Mouse (Mus musculus): Measurements from ENCODE around the gene Creb3l1. TPM values are rescaled to one million over a fixed set of nuclear protein-coding genes. Genes with fewer than 3 reads are reported as not detected.
A peak's percentile ranks its signal among the peaks of the same experiment; 100 is the strongest.

Gene Creb3l1
- polyA plus RNA-seq, 1 experiment from 2014 or later: 1.2 TPM

- Histone ChIP-seq H3K27ac (ENCODE audit: low read depth, low read length) (no peak overlapping the region), H3K4me3 (ENCODE audit: low read depth, low read length) (no peak overlapping the region), H3K36me3 (ENCODE audit: control insufficient read depth, insufficient read depth, low read length) (no peaks in the 10 kb centered on the region), H3K4me2 (ENCODE audit: low read depth, low read length) (no peak overlapping the region), H3K9ac (replicated peaks; ENCODE audit: low read depth, low read length) (no peak overlapping the region), H3K4me1 (ENCODE audit: control insufficient read depth, insufficient read depth, low read length) (0 out of 2 replicates have a peak, but pooled peaks cover 7% of the 10 kb centered on the region), H3K27me3 (ENCODE audit: control insufficient read depth, insufficient read depth, low read length) (peaks cover 6% of the 10 kb centered on the region), H3K9me3 (ENCODE audit: control insufficient read depth, low read length) (no peaks in the 10 kb centered on the region)
- WGBS: 82% methylated on average over 8 of the region's 8 CpGs
- no peak for ATAC-seq (ENCODE audit: low read depth)
Measured at GRCm38 (mm10) chr2:92052188-92052587, 27.9 kb upstream of the Creb3l1 start.

- Histone ChIP-seq H3K27ac (ENCODE audit: low read depth, low read length) (no peak overlapping the region), H3K4me3 (ENCODE audit: low read depth, low read length) (no peak overlapping the region), H3K36me3 (ENCODE audit: control insufficient read depth, insufficient read depth, low read length) (no peaks in the 10 kb centered on the region), H3K9me3 (ENCODE audit: control insufficient read depth, low read length) (no peaks in the 10 kb centered on the region), H3K4me1 (ENCODE audit: control insufficient read depth, insufficient read depth, low read length) (no peaks in the 10 kb centered on the region), H3K4me2 (ENCODE audit: low read depth, low read length) (no peak overlapping the region), H3K9ac (replicated peaks; ENCODE audit: low read depth, low read length) (no peak overlapping the region), H3K27me3 (ENCODE audit: control insufficient read depth, insufficient read depth, low read length) (no peaks in the 10 kb centered on the region)
- ATAC-seq (ENCODE audit: low read depth): no peak
- 82% methylated on average over 9 of the region's 9 CpGs for WGBS
Measured at GRCm38 (mm10) chr2:92048034-92048690, 23.9 kb upstream of the Creb3l1 start.

- Histone ChIP-seq H3K27ac (ENCODE audit: low read depth, low read length) (no peak overlapping the region), H3K9ac (replicated peaks; ENCODE audit: low read depth, low read length) (no peak overlapping the region), H3K36me3 (ENCODE audit: control insufficient read depth, insufficient read depth, low read length) (no peaks in the 10 kb centered on the region), H3K4me2 (ENCODE audit: low read depth, low read length) (no peak overlapping the region), H3K4me3 (ENCODE audit: low read depth, low read length) (no peak overlapping the region), H3K4me1 (ENCODE audit: control insufficient read depth, insufficient read depth, low read length) (no peaks in the 10 kb centered on the region), H3K27me3 (ENCODE audit: control insufficient read depth, insufficient read depth, low read length) (no peaks in the 10 kb centered on the region), H3K9me3 (ENCODE audit: control insufficient read depth, low read length) (no peaks in the 10 kb centered on the region)
- ATAC-seq (ENCODE audit: low read depth): no peak
- 26% methylated on average over 4 of the region's 4 CpGs for WGBS
Measured at GRCm38 (mm10) chr2:92047601-92048000, 23.3 kb upstream of the Creb3l1 start.

GRCm38 (mm10) chr2:92043285-92043684, 19.0 kb upstream of the Creb3l1 start:
- H3K9ac ChIP-seq (replicated peaks; ENCODE audit: low read depth, low read length): no peak overlapping the region
- H3K27ac ChIP-seq (ENCODE audit: low read depth, low read length): no peak overlapping the region
- H3K36me3 ChIP-seq (ENCODE audit: control insufficient read depth, insufficient read depth, low read length): no peaks in the 10 kb centered on the region
- H3K4me1 ChIP-seq (ENCODE audit: control insufficient read depth, insufficient read depth, low read length): no peaks in the 10 kb centered on the region
- no peak overlapping the region for H3K4me3 ChIP-seq (ENCODE audit: low read depth, low read length)
- no peak overlapping the region for H3K4me2 ChIP-seq (ENCODE audit: low read depth, low read length)
- no peaks in the 10 kb centered on the region for H3K27me3 ChIP-seq (ENCODE audit: control insufficient read depth, insufficient read depth, low read length)
- H3K9me3 ChIP-seq (ENCODE audit: control insufficient read depth, low read length): no peaks in the 10 kb centered on the region
- 83% methylated on average over 12 of the region's 12 CpGs for WGBS
- no peak for ATAC-seq (ENCODE audit: low read depth)

- H3K4me1 ChIP-seq (ENCODE audit: control insufficient read depth, insufficient read depth, low read length): no peaks in the 10 kb centered on the region
- H3K36me3 ChIP-seq (ENCODE audit: control insufficient read depth, insufficient read depth, low read length): no peaks in the 10 kb centered on the region
- ATAC-seq (ENCODE audit: low read depth): no peak
- no peaks in the 10 kb centered on the region for H3K9me3 ChIP-seq (ENCODE audit: control insufficient read depth, low read length)
- H3K27ac ChIP-seq (ENCODE audit: low read depth, low read length): no peak overlapping the region
- H3K9ac ChIP-seq (replicated peaks; ENCODE audit: low read depth, low read length): no peak overlapping the region
- H3K4me2 ChIP-seq (ENCODE audit: low read depth, low read length): no peak overlapping the region
- no peak overlapping the region for H3K4me3 ChIP-seq (ENCODE audit: low read depth, low read length)
- WGBS: 81% methylated on average over 15 of the region's 15 CpGs
- no peaks in the 10 kb centered on the region for H3K27me3 ChIP-seq (ENCODE audit: control insufficient read depth, insufficient read depth, low read length)
Measured at GRCm38 (mm10) chr2:92041538-92041937, 17.2 kb upstream of the Creb3l1 start.

GRCm38 (mm10) chr2:92034273-92034672, 10.0 kb upstream of the Creb3l1 start:
- no peak for ATAC-seq (ENCODE audit: low read depth)
- Histone ChIP-seq H3K9ac (replicated peaks; ENCODE audit: low read depth, low read length) (no peak overlapping the region), H3K36me3 (ENCODE audit: control insufficient read depth, insufficient read depth, low read length) (no peaks in the 10 kb centered on the region), H3K9me3 (ENCODE audit: control insufficient read depth, low read length) (no peaks in the 10 kb centered on the region), H3K4me1 (ENCODE audit: control insufficient read depth, insufficient read depth, low read length) (no peaks in the 10 kb centered on the region), H3K4me3 (ENCODE audit: low read depth, low read length) (no peak overlapping the region), H3K27me3 (ENCODE audit: control insufficient read depth, insufficient read depth, low read length) (no peaks in the 10 kb centered on the region), H3K27ac (ENCODE audit: low read depth, low read length) (no peak overlapping the region), H3K4me2 (ENCODE audit: low read depth, low read length) (no peak overlapping the region)
- WGBS: 73% methylated on average over 9 of the region's 9 CpGs

GRCm38 (mm10) chr2:92030554-92030953, 6.3 kb upstream of the Creb3l1 start:
- WGBS: 62% methylated on average over 8 of the region's 8 CpGs
- ATAC-seq (ENCODE audit: low read depth): 0 out of 2 replicates have a peak, but pooled peaks have one; percentile 49
- no peaks in the 10 kb centered on the region for H3K4me1 ChIP-seq (ENCODE audit: control insufficient read depth, insufficient read depth, low read length)

GRCm38 (mm10) chr2:92029387-92030133, 5.3 kb upstream of the Creb3l1 start:
- 76% methylated on average over 10 of the region's 10 CpGs for WGBS
- Histone ChIP-seq H3K27me3 (ENCODE audit: control insufficient read depth, insufficient read depth, low read length) (no peaks in the 10 kb centered on the region), H3K4me2 (ENCODE audit: low read depth, low read length) (no peak overlapping the region), H3K4me1 (ENCODE audit: control insufficient read depth, insufficient read depth, low read length) (no peaks in the 10 kb centered on the region), H3K9ac (replicated peaks; ENCODE audit: low read depth, low read length) (no peak overlapping the region), H3K27ac (ENCODE audit: low read depth, low read length) (no peak overlapping the region), H3K4me3 (ENCODE audit: low read depth, low read length) (no peak overlapping the region), H3K36me3 (ENCODE audit: control insufficient read depth, insufficient read depth, low read length) (no peaks in the 10 kb centered on the region), H3K9me3 (ENCODE audit: control insufficient read depth, low read length) (no peaks in the 10 kb centered on the region)
- ATAC-seq (ENCODE audit: low read depth): no peak

More at GRCm38 (mm10) chr2:92030554-92030953, 6.3 kb upstream of the Creb3l1 start:
- H3K9me3 ChIP-seq (ENCODE audit: control insufficient read depth, low read length): no peaks in the 10 kb centered on the region
- H3K27ac ChIP-seq (ENCODE audit: low read depth, low read length): no peak overlapping the region
- no peak overlapping the region for H3K4me2 ChIP-seq (ENCODE audit: low read depth, low read length)
- no peak overlapping the region for H3K9ac ChIP-seq (replicated peaks; ENCODE audit: low read depth, low read length)
- no peaks in the 10 kb centered on the region for H3K27me3 ChIP-seq (ENCODE audit: control insufficient read depth, insufficient read depth, low read length)
- H3K4me3 ChIP-seq (ENCODE audit: low read depth, low read length): no peak overlapping the region
- H3K36me3 ChIP-seq (ENCODE audit: control insufficient read depth, insufficient read depth, low read length): no peaks in the 10 kb centered on the region
